Mouse (Mus musculus) gastrocnemius, postnatal 25 days (tissue): ENCODE measurements around the gene Wdr18. TPM values are rescaled to one million over a fixed set of nuclear protein-coding genes. Genes with fewer than 3 reads are reported as not detected.

ENCODE experiments used
- DNase-seq: peaks from one replicate; pipeline ENCODE4 v3.0.0; 2022
- long read RNA-seq, 2 experiments: library from polyadenylated mRNA; stranded (forward); transcript quantifications; one replicate each; pipeline ENCODE4 v2.0.0; 2021
- total RNA-seq, 2 experiments: library from RNA; stranded (reverse); gene quantifications; 1 replicate in 1 of 2; 2 replicates in 1 of 2; pipeline ENCODE4 v1.2.3; 2021

Gene Wdr18
- 10 to 100 TPM; 16.4 to 18.0 TPM for total RNA-seq
- long read RNA-seq, experiment 1, transcript Wdr18-201 (10 exons, 3,911 nt) = major isoform, 90 of 100 reads
- long read RNA-seq, experiment 1, partial matches to known transcripts = 2 of 100 reads
- long read RNA-seq, experiment 1, other reads (novel, unspliced or antisense) = 6 of 100 reads
- long read RNA-seq, experiment 2, transcript Wdr18-201 (10 exons, 3,911 nt) = major isoform, 86 of 95 reads
- long read RNA-seq, experiment 2, partial matches to known transcripts = 1 of 95 reads
- long read RNA-seq, experiment 2, other reads (novel, unspliced or antisense) = 8 of 95 reads

GRCm38 (mm10) chr10:79959847-79960601, at the start of gene Wdr18:
Wdr18 (plus strand) TSS chr10:79960152.
- DNase-seq = peak; percentile 99

- DNase-seq = no peak
Measured at GRCm38 (mm10) chr10:79910556-79910955, 49.4 kb upstream of the Wdr18 start, which contains the start of gene Gm26602. Gm26602 (plus strand) TSS chr10:79910856.

- DNase-seq = peak; percentile 24
Measured at GRCm38 (mm10) chr10:79912412-79912811, 47.5 kb upstream of the Wdr18 start.

GRCm38 (mm10) chr10:79914131-79914947, 45.6 kb upstream of the Wdr18 start:
- no peak for DNase-seq

- DNase-seq = peak; percentile 5
Measured at GRCm38 (mm10) chr10:79914948-79915596, 44.9 kb upstream of the Wdr18 start.

GRCm38 (mm10) chr10:79916081-79916480, 43.9 kb upstream of the Wdr18 start:
- DNase-seq = no peak

- peak; percentile 83 for DNase-seq
Measured at GRCm38 (mm10) chr10:79916808-79917531, 43.0 kb upstream of the Wdr18 start, which contains the start of gene Kiss1r. Kiss1r (plus strand) TSS chr10:79916971.

- no peak for DNase-seq
Measured at GRCm38 (mm10) chr10:79917532-79918100, 42.3 kb upstream of the Wdr18 start.

GRCm38 (mm10) chr10:79918231-79919078, 41.5 kb upstream of the Wdr18 start:
- DNase-seq = peak; percentile 22

- DNase-seq = peak; percentile 7
Measured at GRCm38 (mm10) chr10:79919251-79919849, 40.6 kb upstream of the Wdr18 start.

- no peak for DNase-seq
Measured at GRCm38 (mm10) chr10:79920056-79920890, 39.7 kb upstream of the Wdr18 start.

- no peak for DNase-seq
Measured at GRCm38 (mm10) chr10:79920958-79921535, 38.9 kb upstream of the Wdr18 start, which contains the start of gene R3hdm4. R3hdm4 (minus strand) TSS chr10:79921208.

GRCm38 (mm10) chr10:79921572-79921971, 38.4 kb upstream of the Wdr18 start:
- DNase-seq = peak; percentile 6

GRCm38 (mm10) chr10:79924998-79925784, 34.8 kb upstream of the Wdr18 start:
- peak; percentile 83 for DNase-seq

- peak; percentile 20 for DNase-seq
Measured at GRCm38 (mm10) chr10:79925785-79926490, 34.0 kb upstream of the Wdr18 start.
